Mouse (Mus musculus): Measurements from ENCODE around the gene Hes5.

The Hes5 gene

GRCm38 (mm10) chr4:154958171-154958570, 2.6 kb upstream of the Hes5 start:
- no peaks in the 10 kb centered on the region for H3K36me3 ChIP-seq (ENCODE audit: insufficient read depth, low read length)
- TF ChIP-seq POU5F1 (IDR thresholded peaks at IDR 0.05; ENCODE audit: borderline replicate concordance, low read length) (no peak), NANOG (IDR thresholded peaks at IDR 0.05; ENCODE audit: borderline replicate concordance, low read length) (no peak), CTCF (conservative IDR thresholded peaks at IDR 0.05; ENCODE audit: low read length) (no peak)
- H3K27me3 ChIP-seq (ENCODE audit: insufficient read depth, low read length), result peaks cover 96% of the 10 kb centered on the region

GRCm38 (mm10) chr4:154958621-154959020, 2.1 kb upstream of the Hes5 start:
- Histone ChIP-seq H3K4me3 (replicated peaks; ENCODE audit: low read length) (no peak overlapping the region), H3K4me1 (replicated peaks; ENCODE audit: low read depth, low read length) (peaks cover 73% of the 10 kb centered on the region), H3K9me3 (ENCODE audit: low read length) (no peaks in the 10 kb centered on the region), H3K27me3 (ENCODE audit: insufficient read depth, low read length) (peaks cover 96% of the 10 kb centered on the region), H3K36me3 (ENCODE audit: insufficient read depth, low read length) (no peaks in the 10 kb centered on the region)
- TF ChIP-seq CTCF (conservative IDR thresholded peaks at IDR 0.05; ENCODE audit: low read length), result no peak
- TF ChIP-seq NANOG (IDR thresholded peaks at IDR 0.05; ENCODE audit: borderline replicate concordance, low read length), result no peak
- no peak for TF ChIP-seq POU5F1 (IDR thresholded peaks at IDR 0.05; ENCODE audit: borderline replicate concordance, low read length)

More at GRCm38 (mm10) chr4:154958171-154958570, 2.6 kb upstream of the Hes5 start:
- no peaks in the 10 kb centered on the region for H3K9me3 ChIP-seq (ENCODE audit: low read length)
- H3K4me1 ChIP-seq (replicated peaks; ENCODE audit: low read depth, low read length), result peaks cover 73% of the 10 kb centered on the region
- peak overlapping the region; percentile 45 for H3K4me3 ChIP-seq (replicated peaks; ENCODE audit: low read length)

- TF ChIP-seq NANOG (IDR thresholded peaks at IDR 0.05; ENCODE audit: borderline replicate concordance, low read length), result no peak
- no peak for TF ChIP-seq CTCF (conservative IDR thresholded peaks at IDR 0.05; ENCODE audit: low read length)
- no peak for TF ChIP-seq POU5F1 (IDR thresholded peaks at IDR 0.05; ENCODE audit: borderline replicate concordance, low read length)
- Histone ChIP-seq H3K4me1 (replicated peaks; ENCODE audit: low read depth, low read length) (peaks cover 67% of the 10 kb centered on the region), H3K36me3 (ENCODE audit: insufficient read depth, low read length) (no peaks in the 10 kb centered on the region), H3K9me3 (ENCODE audit: low read length) (no peaks in the 10 kb centered on the region), H3K4me3 (replicated peaks; ENCODE audit: low read length) (peak overlapping the region; percentile 83), H3K27me3 (ENCODE audit: insufficient read depth, low read length) (peaks cover 82% of the 10 kb centered on the region)
Observed at GRCm38 (mm10) chr4:154960021-154960689, 568 bp upstream of the Hes5 start.

- peak overlapping the region; percentile 83 for H3K4me3 ChIP-seq (replicated peaks; ENCODE audit: low read length)
- TF ChIP-seq POU5F1 (IDR thresholded peaks at IDR 0.05; ENCODE audit: borderline replicate concordance, low read length) (no peak), NANOG (IDR thresholded peaks at IDR 0.05; ENCODE audit: borderline replicate concordance, low read length) (no peak), CTCF (conservative IDR thresholded peaks at IDR 0.05; ENCODE audit: low read length) (no peak)
- peaks cover 75% of the 10 kb centered on the region for H3K4me1 ChIP-seq (replicated peaks; ENCODE audit: low read depth, low read length)
- H3K36me3 ChIP-seq (ENCODE audit: insufficient read depth, low read length), result peaks cover 5% of the 10 kb centered on the region
- peaks cover 72% of the 10 kb centered on the region for H3K27me3 ChIP-seq (ENCODE audit: insufficient read depth, low read length)
- H3K9me3 ChIP-seq (ENCODE audit: low read length), result no peaks in the 10 kb centered on the region
Observed at GRCm38 (mm10) chr4:154961226-154961738, 559 bp downstream of the Hes5 start.

GRCm38 (mm10) chr4:154961911-154962310, 1.2 kb downstream of the Hes5 start:
- peaks cover 68% of the 10 kb centered on the region for H3K27me3 ChIP-seq (ENCODE audit: insufficient read depth, low read length)
- no peak for TF ChIP-seq NANOG (IDR thresholded peaks at IDR 0.05; ENCODE audit: borderline replicate concordance, low read length)
- TF ChIP-seq CTCF (conservative IDR thresholded peaks at IDR 0.05; ENCODE audit: low read length), result no peak
- TF ChIP-seq POU5F1 (IDR thresholded peaks at IDR 0.05; ENCODE audit: borderline replicate concordance, low read length), result no peak
- H3K4me1 ChIP-seq (replicated peaks; ENCODE audit: low read depth, low read length), result peaks cover 76% of the 10 kb centered on the region
- no peaks in the 10 kb centered on the region for H3K9me3 ChIP-seq (ENCODE audit: low read length)
- H3K36me3 ChIP-seq (ENCODE audit: insufficient read depth, low read length), result peaks cover 11% of the 10 kb centered on the region
- peak overlapping the region; percentile 83 for H3K4me3 ChIP-seq (replicated peaks; ENCODE audit: low read length)

GRCm38 (mm10) chr4:154962683-154963082, 2.0 kb downstream of the Hes5 start:
- Histone ChIP-seq H3K4me3 (replicated peaks; ENCODE audit: low read length) (no peak overlapping the region), H3K36me3 (ENCODE audit: insufficient read depth, low read length) (peaks cover 17% of the 10 kb centered on the region), H3K4me1 (replicated peaks; ENCODE audit: low read depth, low read length) (peaks cover 72% of the 10 kb centered on the region), H3K9me3 (ENCODE audit: low read length) (no peaks in the 10 kb centered on the region), H3K27me3 (ENCODE audit: insufficient read depth, low read length) (peaks cover 60% of the 10 kb centered on the region)
- TF ChIP-seq POU5F1 (IDR thresholded peaks at IDR 0.05; ENCODE audit: borderline replicate concordance, low read length), result no peak
- TF ChIP-seq CTCF (conservative IDR thresholded peaks at IDR 0.05; ENCODE audit: low read length), result no peak
- no peak for TF ChIP-seq NANOG (IDR thresholded peaks at IDR 0.05; ENCODE audit: borderline replicate concordance, low read length)

- no peak for TF ChIP-seq POU5F1 (IDR thresholded peaks at IDR 0.05; ENCODE audit: borderline replicate concordance, low read length)
- no peak for TF ChIP-seq NANOG (IDR thresholded peaks at IDR 0.05; ENCODE audit: borderline replicate concordance, low read length)
- TF ChIP-seq CTCF (conservative IDR thresholded peaks at IDR 0.05; ENCODE audit: low read length), result no peak
- Histone ChIP-seq H3K4me3 (replicated peaks; ENCODE audit: low read length) (peak overlapping the region; percentile 91), H3K4me1 (replicated peaks; ENCODE audit: low read depth, low read length) (peaks cover 65% of the 10 kb centered on the region), H3K9me3 (ENCODE audit: low read length) (no peaks in the 10 kb centered on the region), H3K27me3 (ENCODE audit: insufficient read depth, low read length) (peaks cover 54% of the 10 kb centered on the region), H3K36me3 (ENCODE audit: insufficient read depth, low read length) (peaks cover 22% of the 10 kb centered on the region)
Observed at GRCm38 (mm10) chr4:154963190-154963836, 2.6 kb downstream of the Hes5 start.

- H3K27me3 ChIP-seq (ENCODE audit: insufficient read depth, low read length), result peaks cover 48% of the 10 kb centered on the region
- TF ChIP-seq POU5F1 (IDR thresholded peaks at IDR 0.05; ENCODE audit: borderline replicate concordance, low read length), result peak; percentile 89
- no peak for TF ChIP-seq NANOG (IDR thresholded peaks at IDR 0.05; ENCODE audit: borderline replicate concordance, low read length)
- TF ChIP-seq CTCF (conservative IDR thresholded peaks at IDR 0.05; ENCODE audit: low read length), result no peak
- peak within 1 kb of the TSS; percentile 91 for H3K4me3 ChIP-seq (replicated peaks; ENCODE audit: low read length)
- H3K36me3 ChIP-seq (ENCODE audit: insufficient read depth, low read length), result peaks cover 27% of the 10 kb centered on the region
- peaks cover 59% of the 10 kb centered on the region for H3K4me1 ChIP-seq (replicated peaks; ENCODE audit: low read depth, low read length)
- H3K9me3 ChIP-seq (ENCODE audit: low read length), result peaks cover 2% of the 10 kb centered on the region; the same call in 1 of the 2 replicates
Observed at GRCm38 (mm10) chr4:154963901-154964580, 3.3 kb downstream of the Hes5 start, which contains the start of gene Pank4. Gene Pank4 (plus strand): TSS chr4:154964123.
